Mouse (Mus musculus): ENCODE results near the gene Olig2. TPM values are rescaled to one million over a fixed set of nuclear protein-coding genes. Genes with fewer than 3 reads are reported as not detected.

Olig2 gene
- polyA plus RNA-seq, 1 experiment: not detected

DNA sequence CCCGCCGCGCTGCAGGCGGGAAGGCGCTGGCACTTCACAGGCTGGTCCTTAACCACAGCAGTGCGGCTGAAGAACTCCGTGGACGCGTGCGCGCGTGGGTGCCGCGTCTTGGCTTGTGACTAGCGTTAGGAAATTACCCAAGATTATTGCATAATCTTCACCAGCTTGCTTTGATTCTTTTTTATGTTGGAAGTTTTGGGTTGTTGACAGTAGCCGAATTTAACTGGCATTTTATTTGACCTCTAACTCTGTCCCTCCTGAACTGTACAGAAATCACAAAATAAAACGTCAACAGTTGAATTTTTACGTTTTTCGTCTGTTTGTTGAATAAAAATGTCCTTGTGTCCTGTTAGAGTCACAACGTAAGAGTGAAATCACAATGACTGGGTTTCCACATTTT lies 46.4 kb downstream of the Olig2 start:
- TF ChIP-seq CTCF (IDR thresholded peaks at IDR 0.05; ENCODE audit: control insufficient read depth, insufficient read depth, insufficient replicate concordance, low read depth, low read length) (no peak), POLR2A (IDR thresholded peaks at IDR 0.05; ENCODE audit: control insufficient read depth, low read depth, low read length) (no peak)
- peaks cover 11% of the 10 kb centered on the region for H3K4me1 ChIP-seq (ENCODE audit: control insufficient read depth, insufficient read depth, low read length)
- H3K4me3 ChIP-seq (ENCODE audit: control insufficient read depth, low read depth, low read length): no peak overlapping the region
- no peak overlapping the region for H3K27ac ChIP-seq (ENCODE audit: control insufficient read depth, insufficient read depth, low read depth, low read length)
- H3K36me3 ChIP-seq (ENCODE audit: control insufficient read depth, insufficient read depth, low read length): no peaks in the 10 kb centered on the region
- H3K27me3 ChIP-seq (ENCODE audit: control insufficient read depth, insufficient read depth, low read length): no peaks in the 10 kb centered on the region

Other genes with a start within 250 kb of the Olig2 start
- gene Synj1, start 214.1 kb upstream of the Olig2 start, polyA plus RNA-seq (2012; rRNA removed): 15.5 and 18.9 TPM in 2 replicates
- gene Paxbp1, start 180.9 kb upstream of the Olig2 start, polyA plus RNA-seq (2012; rRNA removed): 19.9 TPM in 2 replicates
- 37.7 and 38.8 TPM in 2 replicates for gene 4932438H23Rik, start 130.3 kb upstream of the Olig2 start, polyA plus RNA-seq (2012; rRNA removed)
- 3.2 and 3.3 TPM in 2 replicates for gene Olig1, start 44.3 kb downstream of the Olig2 start, polyA plus RNA-seq (2012; rRNA removed)
- gene Ifnar2, start 147.3 kb downstream of the Olig2 start, polyA plus RNA-seq (2012; rRNA removed): 4.4 and 4.7 TPM in 2 replicates
- gene Gm21970, start 166.3 kb downstream of the Olig2 start, polyA plus RNA-seq (2012; rRNA removed): not detected in 2 replicates
- gene Il10rb, start 180.7 kb downstream of the Olig2 start, polyA plus RNA-seq (2012; rRNA removed): 6.4 and 7.2 TPM in 2 replicates

Data from testis, adult 2 months (tissue).